Mouse (Mus musculus) E14TG2a.4 (cell line): Measurements from ENCODE around the gene Me3.
A peak's percentile ranks its signal among the peaks of the same experiment; 100 is the strongest.

ENCODE experiments used
- H3K27me3 ChIP-seq: 2 replicates; pipeline ENCODE4 v1.6.1; 2014; ENCODE audit warnings: low read length, control low read depth; ENCODE audit not compliant: insufficient read depth
- H3K36me3 ChIP-seq: 2 replicates; pipeline ENCODE4 v1.6.1; 2014; ENCODE audit warnings: low read length, control low read depth; ENCODE audit not compliant: insufficient read depth
- H3K4me1 ChIP-seq: replicated peaks from 2 replicates; pipeline ENCODE4 v1.6.1; 2014; ENCODE audit warnings: low read depth, low read length, control low read depth
- H3K4me3 ChIP-seq: replicated peaks from 2 replicates; pipeline ENCODE4 v1.5.1; 2014; ENCODE audit warnings: mild to moderate bottlenecking, low read length
- H3K9me3 ChIP-seq: 2 replicates; pipeline ENCODE4 v1.6.1; 2014; ENCODE audit warnings: low read length, control low read depth
- CTCF ChIP-seq: conservative IDR thresholded peaks from 2 replicates; pipeline ENCODE4 v1.5.1; 2014; ENCODE audit warnings: low read length
- NANOG ChIP-seq: IDR thresholded peaks from 2 replicates; pipeline ENCODE4 v1.6.1; 2014; ENCODE audit warnings: borderline replicate concordance, low read length, mixed read lengths
- POU5F1 ChIP-seq: IDR thresholded peaks from 2 replicates; pipeline ENCODE4 v1.6.1; 2014; ENCODE audit warnings: low read length, borderline replicate concordance

Me3 gene

GRCm38 (mm10) chr7:89676176-89676575 lies 44.0 kb downstream of the Me3 start:
- H3K9me3 ChIP-seq: no peaks in the 10 kb centered on the region
- H3K36me3 ChIP-seq: no peaks in the 10 kb centered on the region
- H3K4me3 ChIP-seq: no peak overlapping the region
- H3K4me1 ChIP-seq: no peaks in the 10 kb centered on the region
- TF ChIP-seq CTCF (no peak), POU5F1 (no peak), NANOG (no peak)
- no peaks in the 10 kb centered on the region for H3K27me3 ChIP-seq

- Histone ChIP-seq H3K9me3 (no peaks in the 10 kb centered on the region), H3K4me3 (no peak overlapping the region), H3K4me1 (no peaks in the 10 kb centered on the region), H3K36me3 (no peaks in the 10 kb centered on the region), H3K27me3 (no peaks in the 10 kb centered on the region)
- TF ChIP-seq NANOG: no peak
- TF ChIP-seq CTCF: no peak
- TF ChIP-seq POU5F1: no peak
Measured at GRCm38 (mm10) chr7:89677850-89678249, 45.7 kb downstream of the Me3 start.

- no peak overlapping the region for H3K4me3 ChIP-seq
- no peaks in the 10 kb centered on the region for H3K36me3 ChIP-seq
- H3K27me3 ChIP-seq: no peaks in the 10 kb centered on the region
- TF ChIP-seq POU5F1 (no peak), NANOG (no peak), CTCF (no peak)
- H3K4me1 ChIP-seq: no peaks in the 10 kb centered on the region
- no peaks in the 10 kb centered on the region for H3K9me3 ChIP-seq
Measured at GRCm38 (mm10) chr7:89678719-89679118, 46.5 kb downstream of the Me3 start.

- no peaks in the 10 kb centered on the region for H3K36me3 ChIP-seq
- H3K4me1 ChIP-seq: no peaks in the 10 kb centered on the region
- TF ChIP-seq POU5F1 (no peak), CTCF (no peak), NANOG (no peak)
- H3K4me3 ChIP-seq: no peak overlapping the region
- H3K27me3 ChIP-seq: no peaks in the 10 kb centered on the region
- no peaks in the 10 kb centered on the region for H3K9me3 ChIP-seq
Measured at GRCm38 (mm10) chr7:89679139-89679538, 46.9 kb downstream of the Me3 start.

GRCm38 (mm10) chr7:89679621-89680140 lies 47.5 kb downstream of the Me3 start:
- Histone ChIP-seq H3K36me3 (no peaks in the 10 kb centered on the region), H3K27me3 (no peaks in the 10 kb centered on the region), H3K4me1 (no peaks in the 10 kb centered on the region), H3K9me3 (no peaks in the 10 kb centered on the region), H3K4me3 (no peak overlapping the region)
- TF ChIP-seq NANOG (no peak), CTCF (no peak), POU5F1 (no peak)

GRCm38 (mm10) chr7:89680891-89681290 lies 48.7 kb downstream of the Me3 start:
- Histone ChIP-seq H3K27me3 (no peaks in the 10 kb centered on the region), H3K9me3 (no peaks in the 10 kb centered on the region), H3K4me1 (no peaks in the 10 kb centered on the region), H3K4me3 (no peak overlapping the region), H3K36me3 (no peaks in the 10 kb centered on the region)
- TF ChIP-seq NANOG (no peak), CTCF (no peak), POU5F1 (no peak)

GRCm38 (mm10) chr7:89681666-89682470 lies 49.7 kb downstream of the Me3 start:
- Histone ChIP-seq H3K4me3 (no peak overlapping the region), H3K9me3 (no peaks in the 10 kb centered on the region), H3K4me1 (no peaks in the 10 kb centered on the region), H3K27me3 (no peaks in the 10 kb centered on the region), H3K36me3 (no peaks in the 10 kb centered on the region)
- no peak for TF ChIP-seq NANOG
- no peak for TF ChIP-seq CTCF
- TF ChIP-seq POU5F1: no peak

GRCm38 (mm10) chr7:89698186-89698585 lies 66.0 kb downstream of the Me3 start:
- TF ChIP-seq POU5F1 (no peak), CTCF (peak; percentile 96)
- Histone ChIP-seq H3K9me3 (no peaks in the 10 kb centered on the region), H3K36me3 (no peaks in the 10 kb centered on the region), H3K4me3 (no peak overlapping the region), H3K27me3 (no peaks in the 10 kb centered on the region), H3K4me1 (no peaks in the 10 kb centered on the region)
